Mouse (Mus musculus) lung, embryonic 16.5 days (tissue): ENCODE results near the gene Larp4. TPM values are rescaled to one million over a fixed set of nuclear protein-coding genes. Genes with fewer than 3 reads are reported as not detected.

Experiments
- ATAC-seq: fragments of 200-750 bp; cut with Nextera tagmentation; 2 replicates; pipeline ENCODE4 v1.8.0; 2017; ENCODE audit warnings: low read depth, mild to moderate bottlenecking, moderate library complexity
- H3K27ac ChIP-seq: fragments of 300-500 bp; sonication (generic); 2 replicates; pipeline ENCODE4 v1.5.1; 2014; ENCODE audit warnings: mild to moderate bottlenecking, control low read depth, low read length
- H3K27me3 ChIP-seq: fragments of 300-500 bp; sonication (generic); 2 replicates; pipeline ENCODE4 v1.6.1; 2014; ENCODE audit warnings: low read depth, low read length, mixed read lengths; ENCODE audit not compliant: control insufficient read depth, insufficient read depth
- H3K36me3 ChIP-seq: fragments of 300-500 bp; sonication (generic); 2 replicates; pipeline ENCODE4 v1.6.1; 2014; ENCODE audit warnings: low read length; ENCODE audit not compliant: control insufficient read depth, insufficient read depth
- H3K4me1 ChIP-seq: fragments of 300-500 bp; sonication (generic); replicated peaks from 2 replicates; pipeline ENCODE4 v1.6.1; 2014; ENCODE audit warnings: low read length, mixed read lengths; ENCODE audit not compliant: control insufficient read depth, insufficient read depth
- H3K4me2 ChIP-seq: fragments of 300-500 bp; sonication (generic); 2 replicates; pipeline ENCODE4 v1.6.1; 2014; ENCODE audit warnings: low read depth, low read length, control low read depth
- H3K4me3 ChIP-seq: fragments of 300-500 bp; sonication (generic); 2 replicates; pipeline ENCODE4 v1.5.1; 2014; ENCODE audit warnings: mild to moderate bottlenecking, low read length, control low read depth
- H3K9ac ChIP-seq: fragments of 300-500 bp; sonication (generic); 2 replicates; pipeline ENCODE4 v1.6.1; 2014; ENCODE audit warnings: low read length, control low read depth
- H3K9me3 ChIP-seq: fragments of 300-500 bp; sonication (generic); 2 replicates; pipeline ENCODE4 v1.6.1; 2016; ENCODE audit warnings: low read length; ENCODE audit not compliant: control insufficient read depth
- WGBS: fragments of 180-500 bp; shearing (Covaris S2); extraction: QIAGEN DNeasy Blood & Tissue Kit; methylation state at CpG from one replicate; pipeline ENCODE4 v1.1.7; 2014; 5-methylcytosine and 5-hydroxymethylcytosine counted together
- polyA plus RNA-seq: library from polyadenylated mRNA; unstranded; fragments of >200 nt; fragmentation: Nextera tagmentation; extraction: Ambion mirVana; gene quantifications from 2 replicates; pipeline ENCODE4 v1.2.1, GENCODE M21; 2015

The Larp4 gene
- polyA plus RNA-seq, 1 experiment from 2014 or later = 34.6 TPM

- H3K27ac ChIP-seq = no peak overlapping the region
Observed at GRCm38 (mm10) chr15:99997114-99997804, 27.4 kb downstream of the Larp4 start.

GRCm38 (mm10) chr15:99999390-99999789, 29.5 kb downstream of the Larp4 start:
- Histone ChIP-seq H3K27me3 (no peaks in the 10 kb centered on the region), H3K36me3 (peaks cover 24% of the 10 kb centered on the region), H3K4me1 (no peaks in the 10 kb centered on the region), H3K9ac (no peak overlapping the region), H3K9me3 (no peaks in the 10 kb centered on the region), H3K4me3 (no peak overlapping the region), H3K27ac (no peak overlapping the region), H3K4me2 (no peak overlapping the region)
- ATAC-seq = no peak
- 86% methylated on average over 1 of the region's 1 CpGs for WGBS

More at GRCm38 (mm10) chr15:99997114-99997804, 27.4 kb downstream of the Larp4 start:
- H3K36me3 ChIP-seq = peaks cover 21% of the 10 kb centered on the region
- H3K4me3 ChIP-seq = no peak overlapping the region
- no peak for ATAC-seq
- no peaks in the 10 kb centered on the region for H3K9me3 ChIP-seq
- WGBS = 89% methylated on average over 6 of the region's 6 CpGs
- no peak overlapping the region for H3K4me2 ChIP-seq
- no peaks in the 10 kb centered on the region for H3K4me1 ChIP-seq
- no peaks in the 10 kb centered on the region for H3K27me3 ChIP-seq
- no peak overlapping the region for H3K9ac ChIP-seq

GRCm38 (mm10) chr15:100004677-100005273, 34.9 kb downstream of the Larp4 start:
- Histone ChIP-seq H3K9ac (no peak overlapping the region), H3K4me2 (no peak overlapping the region), H3K4me3 (no peak overlapping the region), H3K9me3 (no peaks in the 10 kb centered on the region), H3K4me1 (no peaks in the 10 kb centered on the region), H3K36me3 (peaks cover 26% of the 10 kb centered on the region), H3K27ac (no peak overlapping the region), H3K27me3 (no peaks in the 10 kb centered on the region)
- ATAC-seq = no peak
- 78% methylated on average over 7 of the region's 7 CpGs for WGBS

- no peaks in the 10 kb centered on the region for H3K4me1 ChIP-seq
- H3K27me3 ChIP-seq = no peaks in the 10 kb centered on the region
- no peak overlapping the region for H3K4me2 ChIP-seq
- H3K9ac ChIP-seq = no peak overlapping the region
- peaks cover 33% of the 10 kb centered on the region for H3K36me3 ChIP-seq
- no peak overlapping the region for H3K4me3 ChIP-seq
- ATAC-seq = no peak
- H3K9me3 ChIP-seq = no peaks in the 10 kb centered on the region
- H3K27ac ChIP-seq = no peak overlapping the region
Observed at GRCm38 (mm10) chr15:100006180-100006579, 36.3 kb downstream of the Larp4 start.

- ATAC-seq = no peak
- Histone ChIP-seq H3K4me3 (no peak overlapping the region), H3K36me3 (0 out of 2 replicates have a peak, but pooled peaks cover 2% of the 10 kb centered on the region), H3K9ac (no peak overlapping the region), H3K4me1 (no peaks in the 10 kb centered on the region; the same call in 1 of the 2 replicates), H3K9me3 (no peaks in the 10 kb centered on the region), H3K27me3 (no peaks in the 10 kb centered on the region), H3K27ac (no peak overlapping the region), H3K4me2 (no peak overlapping the region)
- 71% methylated on average over 6 of the region's 6 CpGs for WGBS
Observed at GRCm38 (mm10) chr15:100018280-100018899, 48.5 kb downstream of the Larp4 start.

GRCm38 (mm10) chr15:100021175-100021574, 51.3 kb downstream of the Larp4 start:
- H3K4me1 ChIP-seq = no peaks in the 10 kb centered on the region; the same call in 1 of the 2 replicates
- no peaks in the 10 kb centered on the region for H3K9me3 ChIP-seq
- no peak overlapping the region for H3K27ac ChIP-seq
- 85% methylated on average over 1 of the region's 1 CpGs for WGBS
- H3K4me2 ChIP-seq = no peak overlapping the region
- no peak for ATAC-seq
- no peak overlapping the region for H3K4me3 ChIP-seq
- H3K27me3 ChIP-seq = no peaks in the 10 kb centered on the region
- no peaks in the 10 kb centered on the region for H3K36me3 ChIP-seq
- H3K9ac ChIP-seq = no peak overlapping the region

GRCm38 (mm10) chr15:100022923-100023322, 53.1 kb downstream of the Larp4 start:
- WGBS = 15% methylated on average over 5 of the region's 5 CpGs
- Histone ChIP-seq H3K9ac (no peak overlapping the region), H3K4me2 (no peak overlapping the region), H3K27me3 (no peaks in the 10 kb centered on the region), H3K4me1 (no peaks in the 10 kb centered on the region; the same call in 1 of the 2 replicates), H3K9me3 (no peaks in the 10 kb centered on the region), H3K27ac (no peak overlapping the region), H3K36me3 (no peaks in the 10 kb centered on the region), H3K4me3 (no peak overlapping the region)
- no peak for ATAC-seq

GRCm38 (mm10) chr15:100025076-100025834, 55.4 kb downstream of the Larp4 start:
- Histone ChIP-seq H3K4me3 (no peak overlapping the region), H3K9me3 (no peaks in the 10 kb centered on the region), H3K9ac (no peak overlapping the region), H3K27me3 (no peaks in the 10 kb centered on the region), H3K4me1 (no peaks in the 10 kb centered on the region; the same call in 1 of the 2 replicates), H3K27ac (no peak overlapping the region), H3K4me2 (no peak overlapping the region), H3K36me3 (no peaks in the 10 kb centered on the region)
- ATAC-seq = no peak
- 74% methylated on average over 11 of the region's 11 CpGs for WGBS

GRCm38 (mm10) chr15:100028133-100028532, 58.3 kb downstream of the Larp4 start:
- no peak for ATAC-seq
- no peak overlapping the region for H3K4me2 ChIP-seq
- H3K27ac ChIP-seq = no peak overlapping the region
- no peak overlapping the region for H3K9ac ChIP-seq
- peaks cover 5% of the 10 kb centered on the region; the same call in 1 of the 2 replicates for H3K4me1 ChIP-seq
- no peak overlapping the region for H3K4me3 ChIP-seq
- WGBS = 65% methylated on average over 2 of the region's 2 CpGs
- no peaks in the 10 kb centered on the region for H3K36me3 ChIP-seq
- no peaks in the 10 kb centered on the region for H3K27me3 ChIP-seq
- no peaks in the 10 kb centered on the region for H3K9me3 ChIP-seq
